Mouse (Mus musculus): Measurements from ENCODE around the gene 4933434E20Rik. TPM values are rescaled to one million over a fixed set of nuclear protein-coding genes. Genes with fewer than 3 reads are reported as not detected.
A peak's percentile ranks its signal among the peaks of the same experiment; 100 is the strongest.

Gene 4933434E20Rik
- polyA plus RNA-seq, 1 experiment from 2014 or later = 147 TPM

GRCm38 (mm10) chr3:90083698-90084324 is 32.4 kb downstream of the 4933434E20Rik start:
- WGBS = 43% methylated on average over 3 of the region's 3 CpGs

DNA sequence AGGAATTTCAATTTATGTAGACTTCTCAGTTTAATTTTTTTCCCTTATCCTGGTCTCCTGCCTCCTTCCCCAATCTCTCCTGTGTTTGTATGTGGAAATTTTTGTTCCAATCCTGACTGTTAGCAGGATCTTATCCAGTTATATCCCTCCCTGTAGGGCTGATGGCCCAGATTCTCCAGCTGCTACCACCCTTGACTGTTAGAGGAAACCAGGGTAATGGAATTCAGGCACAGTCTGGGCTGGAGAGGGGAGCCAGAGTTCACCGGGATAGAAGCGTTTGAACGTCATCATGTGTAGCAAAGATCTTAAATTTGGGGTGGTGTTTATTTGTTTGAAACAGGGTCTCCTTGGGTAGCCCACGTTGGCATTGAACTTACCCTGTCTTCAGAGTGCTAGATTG is 33.4 kb downstream of the 4933434E20Rik start:
- 74% methylated on average over 4 of the region's 4 CpGs for WGBS
- no peak for ATAC-seq (ENCODE audit: insufficient number of reproducible peaks, insufficient read depth, low FRiP score, low TSS enrichment)

More at GRCm38 (mm10) chr3:90083698-90084324, 32.4 kb downstream of the 4933434E20Rik start:
- peak overlapping the region; percentile 65; the same call in 1 of the 2 replicates for H3K27ac ChIP-seq
- no peak for ATAC-seq (ENCODE audit: insufficient number of reproducible peaks, insufficient read depth, low FRiP score, low TSS enrichment)
- H3K36me3 ChIP-seq = peaks cover 25% of the 10 kb centered on the region
- H3K27me3 ChIP-seq = no peaks in the 10 kb centered on the region
- H3K9me3 ChIP-seq = no peaks in the 10 kb centered on the region
- peak overlapping the region; percentile 16; the same call in 1 of the 2 replicates for H3K4me2 ChIP-seq (replicated peaks)
- H3K4me3 ChIP-seq = no peak overlapping the region
- H3K4me1 ChIP-seq = peaks cover 44% of the 10 kb centered on the region
- no peak overlapping the region for H3K9ac ChIP-seq

DNA sequence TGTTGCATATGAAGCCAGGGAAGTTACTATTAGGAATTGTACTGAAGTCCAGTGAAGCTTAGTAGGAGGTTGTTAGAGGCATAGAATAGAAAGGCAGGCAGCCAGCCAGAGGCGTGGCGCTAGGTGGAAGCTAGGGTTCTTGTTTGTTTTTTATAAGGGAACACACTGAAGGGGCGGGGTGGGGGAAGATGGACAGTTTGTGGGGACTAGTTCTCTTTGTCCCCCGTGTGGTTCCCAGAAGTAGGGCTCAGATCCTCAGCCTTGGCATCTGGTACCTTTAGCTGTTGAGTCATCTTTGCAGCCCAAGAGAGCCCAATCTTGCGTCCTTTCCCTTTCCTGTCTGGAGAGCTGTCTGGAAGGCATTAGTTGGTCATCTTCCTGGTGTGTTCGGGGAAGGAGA is 33.8 kb downstream of the 4933434E20Rik start:
- H3K4me1 ChIP-seq = peaks cover 44% of the 10 kb centered on the region
- H3K27me3 ChIP-seq = no peaks in the 10 kb centered on the region
- no peaks in the 10 kb centered on the region for H3K9me3 ChIP-seq
- peaks cover 40% of the 10 kb centered on the region for H3K36me3 ChIP-seq
- no peak overlapping the region for H3K27ac ChIP-seq
- no peak overlapping the region for H3K4me2 ChIP-seq (replicated peaks)
- 86% methylated on average over 6 of the region's 6 CpGs for WGBS
- H3K4me3 ChIP-seq = no peak overlapping the region
- ATAC-seq (ENCODE audit: insufficient number of reproducible peaks, insufficient read depth, low FRiP score, low TSS enrichment) = no peak
- H3K9ac ChIP-seq = no peak overlapping the region

More for the DNA sequence above, 33.4 kb downstream of the 4933434E20Rik start:
- Histone ChIP-seq H3K4me3 (no peak overlapping the region), H3K27ac (no peak overlapping the region), H3K9ac (no peak overlapping the region), H3K4me2 (replicated peaks) (no peak overlapping the region), H3K9me3 (no peaks in the 10 kb centered on the region), H3K36me3 (peaks cover 35% of the 10 kb centered on the region), H3K4me1 (peaks cover 44% of the 10 kb centered on the region), H3K27me3 (no peaks in the 10 kb centered on the region)

GRCm38 (mm10) chr3:90086068-90086467 is 34.6 kb downstream of the 4933434E20Rik start:
- Histone ChIP-seq H3K27me3 (no peaks in the 10 kb centered on the region), H3K4me3 (no peak overlapping the region)

DNA sequence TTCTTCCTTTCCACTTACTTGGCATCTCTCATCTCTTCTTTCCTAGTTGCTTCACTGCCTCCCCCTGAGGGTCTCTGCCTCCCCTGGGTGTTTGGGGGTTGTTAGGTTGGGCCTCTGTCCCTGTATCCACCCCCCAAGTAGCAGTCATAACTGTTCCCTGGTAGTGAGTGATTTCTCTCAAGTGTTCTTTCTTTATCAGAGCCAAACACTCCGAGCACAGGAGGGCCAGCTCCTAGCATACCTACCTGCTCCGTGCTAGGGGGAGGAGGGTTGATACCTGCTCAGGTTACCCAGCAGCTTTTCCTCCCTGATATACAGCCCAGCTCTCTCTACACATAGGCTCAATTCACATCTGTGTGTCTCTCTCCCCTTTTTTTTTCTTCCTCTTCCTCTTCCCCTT is 37.2 kb downstream of the 4933434E20Rik start:
- Histone ChIP-seq H3K9me3 (no peaks in the 10 kb centered on the region), H3K27ac (no peak overlapping the region), H3K36me3 (peaks cover 72% of the 10 kb centered on the region), H3K4me3 (no peak overlapping the region), H3K4me1 (peaks cover 15% of the 10 kb centered on the region), H3K4me2 (replicated peaks) (no peak overlapping the region), H3K27me3 (no peaks in the 10 kb centered on the region), H3K9ac (no peak overlapping the region)
- no peak for ATAC-seq (ENCODE audit: insufficient number of reproducible peaks, insufficient read depth, low FRiP score, low TSS enrichment)
- 93% methylated on average over 2 of the region's 2 CpGs for WGBS

More at GRCm38 (mm10) chr3:90086068-90086467, 34.6 kb downstream of the 4933434E20Rik start:
- 91% methylated on average over 5 of the region's 5 CpGs for WGBS
- no peaks in the 10 kb centered on the region for H3K9me3 ChIP-seq
- ATAC-seq (ENCODE audit: insufficient number of reproducible peaks, insufficient read depth, low FRiP score, low TSS enrichment) = no peak
- no peak overlapping the region for H3K27ac ChIP-seq
- no peak overlapping the region for H3K4me2 ChIP-seq (replicated peaks)
- H3K4me1 ChIP-seq = peaks cover 41% of the 10 kb centered on the region
- H3K36me3 ChIP-seq = peaks cover 48% of the 10 kb centered on the region
- no peak overlapping the region for H3K9ac ChIP-seq

GRCm38 (mm10) chr3:90090892-90091291 is 39.5 kb downstream of the 4933434E20Rik start:
- Histone ChIP-seq H3K36me3 (peaks cover 89% of the 10 kb centered on the region), H3K27me3 (no peaks in the 10 kb centered on the region), H3K4me2 (replicated peaks) (no peak overlapping the region), H3K9me3 (no peaks in the 10 kb centered on the region), H3K27ac (no peak overlapping the region), H3K4me3 (no peak overlapping the region), H3K4me1 (no peaks in the 10 kb centered on the region), H3K9ac (no peak overlapping the region)
- ATAC-seq (ENCODE audit: insufficient number of reproducible peaks, insufficient read depth, low FRiP score, low TSS enrichment) = no peak
- 85% methylated on average over 6 of the region's 6 CpGs for WGBS

GRCm38 (mm10) chr3:90094453-90094852 is 43.0 kb downstream of the 4933434E20Rik start:
- Histone ChIP-seq H3K4me3 (no peak overlapping the region), H3K9me3 (no peaks in the 10 kb centered on the region), H3K27ac (no peak overlapping the region), H3K9ac (no peak overlapping the region), H3K27me3 (no peaks in the 10 kb centered on the region), H3K4me1 (no peaks in the 10 kb centered on the region), H3K4me2 (replicated peaks) (no peak overlapping the region), H3K36me3 (peaks cover 83% of the 10 kb centered on the region)
- no peak for ATAC-seq (ENCODE audit: insufficient number of reproducible peaks, insufficient read depth, low FRiP score, low TSS enrichment)
- 91% methylated on average over 3 of the region's 3 CpGs for WGBS

GRCm38 (mm10) chr3:90097928-90098327 is 46.5 kb downstream of the 4933434E20Rik start:
- H3K4me3 ChIP-seq = no peak overlapping the region
- no peaks in the 10 kb centered on the region for H3K4me1 ChIP-seq
- H3K9me3 ChIP-seq = no peaks in the 10 kb centered on the region
- no peaks in the 10 kb centered on the region for H3K27me3 ChIP-seq
- ATAC-seq (ENCODE audit: insufficient number of reproducible peaks, insufficient read depth, low FRiP score, low TSS enrichment) = no peak
- peaks cover 57% of the 10 kb centered on the region for H3K36me3 ChIP-seq
- no peak overlapping the region for H3K27ac ChIP-seq
- H3K9ac ChIP-seq = no peak overlapping the region
- WGBS = 91% methylated on average over 5 of the region's 5 CpGs
- H3K4me2 ChIP-seq (replicated peaks) = no peak overlapping the region

DNA sequence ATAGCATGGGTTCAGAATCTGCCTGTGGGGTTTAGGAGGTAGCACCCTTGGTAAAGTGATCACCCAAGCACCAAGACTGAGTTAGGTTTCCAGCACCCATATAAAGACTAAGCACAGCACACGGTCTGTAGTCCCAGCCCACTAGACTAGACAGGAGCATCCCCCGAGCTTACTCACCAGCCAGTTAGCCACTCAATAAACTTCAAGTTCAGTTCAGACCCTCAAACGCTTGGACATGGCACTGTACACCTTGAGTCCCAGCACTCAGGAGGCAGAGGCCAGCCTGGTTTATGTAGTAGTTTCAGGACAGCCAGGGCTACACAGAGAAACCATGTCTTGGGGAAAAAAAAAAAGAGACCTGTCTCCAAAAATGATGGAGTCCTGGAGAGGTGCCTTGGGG is 49.6 kb downstream of the 4933434E20Rik start:
- 91% methylated on average over 3 of the region's 3 CpGs for whole genome bisulfite sequencing
- Histone ChIP-seq H3K27ac (no peak overlapping the region), H3K4me3 (no peak overlapping the region), H3K4me1 (no peaks in the 10 kb centered on the region), H3K9me3 (no peaks in the 10 kb centered on the region), H3K27me3 (no peaks in the 10 kb centered on the region), H3K9ac (no peak overlapping the region), H3K36me3 (peaks cover 31% of the 10 kb centered on the region), H3K4me2 (replicated peaks) (no peak overlapping the region)
- no peak for ATAC-seq (ENCODE audit: insufficient number of reproducible peaks, insufficient read depth, low FRiP score, low TSS enrichment)

GRCm38 (mm10) chr3:90101673-90102072 is 50.2 kb downstream of the 4933434E20Rik start:
- Histone ChIP-seq H3K36me3 (peaks cover 26% of the 10 kb centered on the region), H3K9me3 (no peaks in the 10 kb centered on the region), H3K27ac (no peak overlapping the region), H3K4me3 (no peak overlapping the region), H3K4me2 (replicated peaks) (no peak overlapping the region), H3K9ac (no peak overlapping the region), H3K27me3 (no peaks in the 10 kb centered on the region), H3K4me1 (no peaks in the 10 kb centered on the region)
- no peak for ATAC-seq (ENCODE audit: insufficient number of reproducible peaks, insufficient read depth, low FRiP score, low TSS enrichment)
- WGBS = 97% methylated on average over 2 of the region's 2 CpGs

DNA sequence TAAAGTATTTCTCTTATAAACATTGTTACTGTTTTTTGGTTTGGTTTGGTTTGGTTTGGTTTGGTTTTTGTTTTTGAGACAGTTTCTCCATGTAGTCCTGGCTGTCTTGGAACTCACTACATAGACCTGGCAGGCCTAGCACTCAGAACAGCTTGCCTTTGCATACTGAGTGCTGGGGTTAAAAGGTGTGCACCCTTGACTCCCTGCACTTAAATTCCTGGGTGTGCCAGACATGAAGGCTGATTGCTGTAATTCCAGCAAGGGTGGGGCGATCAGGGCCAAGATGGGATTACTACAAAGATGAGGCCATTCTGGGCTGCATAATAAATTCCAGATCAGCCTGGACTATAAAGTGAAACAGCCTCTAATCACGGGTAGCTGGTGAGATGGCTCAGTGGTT is 50.8 kb downstream of the 4933434E20Rik start:
- no peak overlapping the region for H3K4me2 ChIP-seq (replicated peaks)
- peaks cover 26% of the 10 kb centered on the region for H3K36me3 ChIP-seq
- H3K27me3 ChIP-seq = no peaks in the 10 kb centered on the region
- H3K4me1 ChIP-seq = no peaks in the 10 kb centered on the region
- H3K27ac ChIP-seq = no peak overlapping the region
- H3K9me3 ChIP-seq = no peaks in the 10 kb centered on the region
- no peak for ATAC-seq (ENCODE audit: insufficient number of reproducible peaks, insufficient read depth, low FRiP score, low TSS enrichment)
- H3K9ac ChIP-seq = no peak overlapping the region
- 73% methylated on average over 2 of the region's 2 CpGs for whole genome bisulfite sequencing
- no peak overlapping the region for H3K4me3 ChIP-seq

DNA sequence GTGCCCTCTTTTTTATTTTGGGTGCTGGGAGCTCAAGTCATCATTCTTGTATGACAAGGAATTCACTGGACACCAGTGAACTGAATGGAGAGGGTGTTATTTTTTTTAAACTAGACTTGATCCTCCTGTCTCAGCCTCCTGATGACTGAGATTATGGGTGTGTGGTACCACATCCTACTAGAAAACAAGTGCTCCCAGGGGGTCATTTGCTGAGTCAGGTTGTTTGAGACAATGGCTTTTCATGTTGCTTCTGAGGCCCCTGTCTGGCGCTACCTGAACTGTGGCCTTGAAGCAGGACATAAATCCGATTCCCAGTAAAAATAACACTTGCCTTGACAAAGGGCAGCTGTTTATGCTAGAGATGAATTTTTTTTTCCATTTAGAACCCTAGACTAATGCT is 51.7 kb downstream of the 4933434E20Rik start:
- Histone ChIP-seq H3K36me3 (peaks cover 20% of the 10 kb centered on the region), H3K27ac (no peak overlapping the region), H3K9ac (no peak overlapping the region), H3K27me3 (no peaks in the 10 kb centered on the region), H3K4me2 (replicated peaks) (no peak overlapping the region), H3K4me3 (no peak overlapping the region), H3K9me3 (no peaks in the 10 kb centered on the region), H3K4me1 (no peaks in the 10 kb centered on the region)
- no peak for ATAC-seq (ENCODE audit: insufficient number of reproducible peaks, insufficient read depth, low FRiP score, low TSS enrichment)
- 79% methylated on average over 2 of the region's 2 CpGs for WGBS

Measured in embryonic facial prominence, embryonic 12.5 days (tissue).